Mouse (Mus musculus) inflammation-experienced regulatory T-cells, adult 6 months (primary cell): ENCODE measurements around the gene Nudt9. TPM values are rescaled to one million over a fixed set of nuclear protein-coding genes. Genes with fewer than 3 reads are reported as not detected.

ENCODE experiments used
- ATAC-seq: one replicate; pipeline ENCODE4 v1.8.0; 2017
- polyA plus RNA-seq, 3 experiments: library from polyadenylated mRNA; unstranded; fragments of 100-300 nt; shearing (Covaris generic); gene quantifications; one replicate each; pipeline ENCODE4 v1.2.1; 2017

Gene Nudt9
- polyA plus RNA-seq, 3 experiments from 2014 or later: 14.9 to 17.8 (median 16.2) TPM

- ATAC-seq: no peak
Measured at GRCm38 (mm10) chr5:104085366-104085765, 39.3 kb downstream of the Nudt9 start.

GRCm38 (mm10) chr5:104089751-104090150, 43.6 kb downstream of the Nudt9 start:
- ATAC-seq: no peak

- ATAC-seq: no peak
Measured at GRCm38 (mm10) chr5:104095416-104096077, 49.4 kb downstream of the Nudt9 start.

GRCm38 (mm10) chr5:104096078-104096938, 50.2 kb downstream of the Nudt9 start:
- no peak for ATAC-seq

GRCm38 (mm10) chr5:104101678-104102531, 55.8 kb downstream of the Nudt9 start:
- no peak for ATAC-seq

- no peak for ATAC-seq
Measured at GRCm38 (mm10) chr5:104103171-104103570, 57.1 kb downstream of the Nudt9 start.

- no peak for ATAC-seq
Measured at GRCm38 (mm10) chr5:104104111-104104510, 58.0 kb downstream of the Nudt9 start.

GRCm38 (mm10) chr5:104108127-104108875, 62.2 kb downstream of the Nudt9 start:
- no peak for ATAC-seq

GRCm38 (mm10) chr5:104108879-104109369, 62.8 kb downstream of the Nudt9 start:
- ATAC-seq: no peak

- ATAC-seq: no peak
Measured at GRCm38 (mm10) chr5:104109516-104109915, 63.4 kb downstream of the Nudt9 start.

GRCm38 (mm10) chr5:104110171-104110920, 64.2 kb downstream of the Nudt9 start:
- ATAC-seq: no peak

GRCm38 (mm10) chr5:104112016-104112415, 65.9 kb downstream of the Nudt9 start:
- ATAC-seq: no peak

GRCm38 (mm10) chr5:104112511-104112910, 66.4 kb downstream of the Nudt9 start:
- no peak for ATAC-seq

- ATAC-seq: no peak
Measured at GRCm38 (mm10) chr5:104113491-104114172, 67.5 kb downstream of the Nudt9 start, which contains the start of gene Sparcl1. Gene Sparcl1 (minus strand): TSS chr5:104113733.

Other genes starting within 250 kb of the Nudt9 start
- under 1 TPM; 0.19 to 0.75 (median 0.49) TPM for gene Klhl8, start 135.0 kb upstream of the Nudt9 start, polyA plus RNA-seq
- not detected for gene Hsd17b13, start 68.9 kb upstream of the Nudt9 start, polyA plus RNA-seq
- gene Hsd17b11, start 24.4 kb upstream of the Nudt9 start, polyA plus RNA-seq: 1 to 10 TPM; 3.5 to 4.9 (median 3.8) TPM
- gene Gm17660, start 31.3 kb downstream of the Nudt9 start, polyA plus RNA-seq: not detected
- not detected for gene Sparcl1, start 67.4 kb downstream of the Nudt9 start, polyA plus RNA-seq
- gene Dspp, start 124.4 kb downstream of the Nudt9 start, polyA plus RNA-seq: not detected
- not detected for gene Dmp1, start 156.3 kb downstream of the Nudt9 start, polyA plus RNA-seq